Mouse (Mus musculus): ENCODE results near the gene Ppp1r1c. TPM values are rescaled to one million over a fixed set of nuclear protein-coding genes. Genes with fewer than 3 reads are reported as not detected.

The Ppp1r1c gene
- polyA plus RNA-seq, 1 experiment: not detected

DNA sequence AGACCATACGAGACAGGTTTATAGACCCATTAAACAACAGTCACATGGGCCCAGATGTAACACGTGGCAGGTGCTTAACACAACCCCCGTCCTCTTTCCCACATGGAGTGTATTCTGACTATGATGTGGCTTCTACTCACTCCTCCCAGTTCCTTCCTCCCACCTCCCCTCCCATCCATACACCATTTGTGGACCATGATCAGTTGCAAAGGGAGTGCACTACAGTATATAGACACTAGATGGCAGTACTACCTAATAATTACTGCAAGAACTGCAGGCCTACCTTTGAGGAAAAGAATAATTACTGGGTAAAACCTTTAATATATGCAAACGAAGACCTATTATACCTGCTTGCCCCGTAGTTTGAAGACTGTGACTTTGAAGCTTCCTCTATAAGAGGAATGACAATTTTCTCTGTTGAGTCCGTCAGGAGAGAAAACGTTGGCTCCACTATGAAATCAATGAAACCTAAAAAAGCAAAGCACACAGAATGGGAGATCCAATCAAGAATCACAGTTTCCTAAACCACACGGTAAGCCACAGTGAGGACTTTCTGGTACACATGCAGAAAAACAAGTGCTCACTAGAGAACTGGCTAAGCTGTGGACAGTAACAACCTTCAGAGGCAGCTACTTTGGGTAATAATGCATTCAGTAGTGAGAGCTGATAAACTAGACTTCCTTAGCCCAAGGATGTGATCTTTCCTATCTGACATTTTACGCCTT, 157.9 kb downstream of the Ppp1r1c start:
- Histone ChIP-seq H3K79me3 (ENCODE audit: low read depth) (no peaks in the 10 kb centered on the region), H3K36me3 (ENCODE audit: control insufficient read depth, insufficient read depth) (no peaks in the 10 kb centered on the region), H3ac (ENCODE audit: control insufficient read depth, insufficient read length, low read depth) (no peak overlapping the region), H3K27me3 (ENCODE audit: control insufficient read depth, insufficient read depth, insufficient read length) (no peaks in the 10 kb centered on the region), H3K4me3 (ENCODE audit: insufficient read depth, poor library complexity, severe bottlenecking) (no peak overlapping the region), H3K79me2 (ENCODE audit: control insufficient read depth, insufficient read depth) (no peaks in the 10 kb centered on the region)
- TF ChIP-seq CTCF (IDR thresholded peaks at IDR 0.05; ENCODE audit: control insufficient read depth, insufficient read depth, insufficient read length) (peak; percentile 40), USF1 (IDR thresholded peaks at IDR 0.05; ENCODE audit: low read depth) (no peak)

Other genes starting within 250 kb of the Ppp1r1c start
- 10.1 TPM for gene Itprid2, start 72.4 kb upstream of the Ppp1r1c start, polyA plus RNA-seq (2012; fragmentation: generic; extraction: Trizol)